Mouse (Mus musculus) small intestine, adult 2 months (tissue): ENCODE measurements around the gene Psg17. TPM values are rescaled to one million over a fixed set of nuclear protein-coding genes. Genes with fewer than 3 reads are reported as not detected.
"Not testable (repeated sequence)": the region's sequence is repeated elsewhere in the genome, so short reads cannot be mapped to it uniquely, and the experiment has no call there.

Experiments
- H3K27ac ChIP-seq: fragments of 200-500 bp; 2 replicates; pipeline ENCODE4 v1.5.1; 2012; ENCODE audit warnings: low read depth, low read length, control low read depth, inconsistent platforms; ENCODE audit not compliant: insufficient read depth
- H3K27me3 ChIP-seq: fragments of 200-500 bp; 2 replicates; pipeline ENCODE4 v1.6.1; 2012; ENCODE audit warnings: mild to moderate bottlenecking, moderate library complexity, low read length, inconsistent platforms; ENCODE audit not compliant: control insufficient read depth, insufficient read depth
- H3K36me3 ChIP-seq: fragments of 200-500 bp; 2 replicates; pipeline ENCODE4 v1.6.1; 2012; ENCODE audit warnings: mild to moderate bottlenecking, low read length, control low read depth, inconsistent platforms; ENCODE audit not compliant: control insufficient read depth, insufficient read depth
- H3K4me1 ChIP-seq: fragments of 200-500 bp; 2 replicates; pipeline ENCODE4 v1.6.1; 2012; ENCODE audit warnings: low read length, inconsistent platforms, mixed read lengths; ENCODE audit not compliant: control insufficient read depth, insufficient read depth, insufficient read length
- H3K4me3 ChIP-seq: fragments of 200-500 bp; 2 replicates; pipeline ENCODE4 v1.5.1; 2012; ENCODE audit warnings: low read depth, mild to moderate bottlenecking, control low read depth, inconsistent platforms, low read length, moderate library complexity
- CTCF ChIP-seq: fragments of 200-500 bp; IDR thresholded peaks from 2 replicates; pipeline ENCODE4 v1.5.1; 2012; ENCODE audit warnings: low read depth, mild to moderate bottlenecking, control low read depth, inconsistent platforms, low read length, moderate library complexity, mixed read lengths; ENCODE audit not compliant: insufficient replicate concordance, insufficient read length; ENCODE audit errors: extremely low read depth
- POLR2A ChIP-seq: fragments of 200-500 bp; IDR thresholded peaks from 2 replicates; pipeline ENCODE4 v1.6.1; 2012; ENCODE audit warnings: low read depth, mild to moderate bottlenecking, control low read depth, inconsistent platforms, low read length, moderate library complexity
- WGBS: fragments of 180-500 bp; shearing (Covaris S2); methylation state at CpG from one replicate; pipeline ENCODE4 v1.1.7; 2018; 5-methylcytosine and 5-hydroxymethylcytosine counted together
- polyA plus RNA-seq: library from polyadenylated mRNA; depleted of rRNA; stranded (reverse); fragments of >200 nt; gene quantifications from 2 replicates; pipeline ENCODE4 v1.2.3, GENCODE M21; 2012; rRNA removed

Psg17 gene
- polyA plus RNA-seq, 1 experiment = not detected

DNA sequence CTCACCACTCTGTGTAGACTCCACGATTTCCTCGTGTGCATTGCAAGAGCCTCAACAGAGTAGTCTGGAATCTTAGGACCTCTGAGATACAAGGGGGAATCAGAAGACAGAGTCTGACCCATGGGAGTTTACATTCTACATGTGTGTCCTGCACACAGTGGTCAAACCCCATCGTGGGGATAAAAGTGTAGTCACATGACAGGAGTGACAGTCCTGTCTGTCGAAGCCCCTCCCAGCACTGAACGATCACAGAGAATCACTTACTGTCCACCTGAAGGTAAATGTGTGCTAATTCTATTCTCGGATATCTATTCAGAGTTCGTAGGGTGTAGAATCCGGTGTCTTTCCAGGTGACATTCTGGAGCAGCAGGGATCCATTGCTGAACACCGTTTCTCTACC, 3.1 kb downstream of the Psg17 start:
- Histone ChIP-seq H3K36me3 (no peaks in the 10 kb centered on the region), H3K27ac (no peak overlapping the region), H3K4me3 (no peak overlapping the region), H3K27me3 (no peaks in the 10 kb centered on the region), H3K4me1 (no peaks in the 10 kb centered on the region)
- WGBS = 36% methylated on average over 9 of the region's 9 CpGs
- no peak for TF ChIP-seq CTCF
- TF ChIP-seq POLR2A = no peak

DNA sequence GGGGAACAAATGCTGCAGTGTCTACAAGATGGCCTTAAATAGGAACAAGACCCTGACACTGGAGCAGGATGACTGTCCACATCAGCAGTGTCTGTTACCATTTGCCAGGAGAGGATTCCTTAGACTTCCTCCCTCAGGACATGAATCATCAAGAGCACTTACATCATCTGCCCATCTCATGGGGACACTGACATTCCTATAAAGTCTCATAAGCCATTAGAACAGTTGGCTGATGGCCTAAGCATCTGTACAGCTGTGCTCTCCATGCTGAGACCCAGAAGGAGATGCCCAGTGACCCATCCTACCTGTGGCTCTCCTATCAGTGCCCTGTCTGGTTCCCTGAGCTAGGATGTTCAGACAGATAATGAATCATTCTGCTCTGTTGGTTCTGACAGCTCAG, 17.9 kb downstream of the Psg17 start:
- Histone ChIP-seq H3K27me3 (no peaks in the 10 kb centered on the region), H3K27ac (no peak overlapping the region)
- TF ChIP-seq CTCF = no peak
- TF ChIP-seq POLR2A = no peak

DNA sequence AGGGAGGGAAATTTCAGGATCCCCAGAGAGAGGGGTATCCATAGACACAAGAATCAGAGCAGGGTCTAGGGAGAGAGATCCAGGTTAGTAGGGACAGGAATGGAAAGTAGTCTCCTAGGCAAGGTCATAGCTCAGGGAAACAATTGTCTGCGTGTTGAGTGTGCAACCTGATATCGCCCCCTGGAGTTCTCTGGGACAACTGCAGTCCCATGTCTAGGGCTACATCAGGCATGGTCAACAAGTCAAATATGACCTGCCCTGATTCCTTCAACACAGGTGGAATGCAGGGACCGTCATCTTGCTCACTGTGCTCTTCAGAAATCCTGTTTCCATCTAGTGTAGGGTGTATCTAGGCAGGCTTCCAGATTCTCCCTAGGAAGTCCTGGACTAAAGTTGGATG, 22.3 kb downstream of the Psg17 start:
- no peaks in the 10 kb centered on the region for H3K4me1 ChIP-seq
- WGBS = 39% methylated on average over 3 of the region's 3 CpGs
- no peaks in the 10 kb centered on the region for H3K36me3 ChIP-seq
- no peak overlapping the region for H3K4me3 ChIP-seq
- H3K27me3 ChIP-seq = no peaks in the 10 kb centered on the region
- TF ChIP-seq CTCF = peak; percentile 28; the same call in 1 of the 2 replicates
- no peak for TF ChIP-seq POLR2A
- H3K27ac ChIP-seq = no peak overlapping the region

More for the DNA sequence above, 17.9 kb downstream of the Psg17 start:
- H3K4me1 ChIP-seq = no peaks in the 10 kb centered on the region
- H3K36me3 ChIP-seq = no peaks in the 10 kb centered on the region
- no peak overlapping the region for H3K4me3 ChIP-seq

DNA sequence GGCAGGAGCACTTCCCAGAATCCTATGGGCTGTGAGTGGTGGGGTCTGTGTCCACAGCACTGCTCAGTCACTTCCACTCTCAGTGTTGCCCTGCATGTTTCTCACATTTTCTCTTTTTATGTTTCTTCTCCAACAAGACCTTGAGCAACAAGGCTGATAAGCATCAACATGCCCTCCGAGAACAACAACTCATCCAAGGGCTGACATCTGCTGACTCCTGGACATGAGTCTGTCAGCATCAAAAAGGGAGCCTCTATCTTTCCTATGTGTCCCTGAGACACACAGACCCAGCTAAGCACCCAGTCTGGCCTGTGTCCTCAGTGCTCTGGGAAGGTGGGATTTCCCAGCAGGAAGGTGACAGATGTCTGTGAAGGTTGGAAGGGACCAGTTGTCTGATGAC, 23.0 kb downstream of the Psg17 start, which contains the start of gene Psg19:
Gene Psg19, minus strand, starts transcription at position 101 of the 400 bp plus-strand sequence.
- Histone ChIP-seq H3K4me1 (no peaks in the 10 kb centered on the region), H3K27ac (no peak within 1 kb of the TSS), H3K36me3 (no peaks in the 10 kb centered on the region), H3K27me3 (no peaks in the 10 kb centered on the region), H3K4me3 (no peak within 1 kb of the TSS)
- WGBS = 85% methylated on average over 1 of the region's 1 CpGs
- no peak for TF ChIP-seq CTCF

DNA sequence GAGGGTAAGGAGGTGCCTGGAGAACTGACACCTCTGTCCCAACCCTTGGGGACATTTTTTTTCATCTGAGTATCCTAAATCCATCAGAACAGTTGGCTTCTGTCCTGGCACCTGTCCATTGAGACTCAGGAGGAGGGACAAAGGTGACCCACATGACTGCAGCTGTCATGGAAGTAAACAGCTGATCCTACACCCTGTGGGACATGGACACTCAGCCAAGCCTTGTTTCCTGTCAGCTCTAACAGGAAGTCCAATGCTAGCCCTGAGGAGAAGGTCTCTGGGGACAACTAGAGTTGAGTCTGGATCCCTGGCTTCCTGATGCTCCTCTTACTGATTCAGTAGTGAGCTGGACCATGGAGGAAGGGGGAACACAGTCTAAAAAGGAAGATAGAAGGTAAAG, 30.7 kb downstream of the Psg17 start:
- H3K27me3 ChIP-seq, H3K4me1 ChIP-seq, H3K4me3 ChIP-seq, H3K36me3 ChIP-seq, H3K27ac ChIP-seq: not testable (repeated sequence)

DNA sequence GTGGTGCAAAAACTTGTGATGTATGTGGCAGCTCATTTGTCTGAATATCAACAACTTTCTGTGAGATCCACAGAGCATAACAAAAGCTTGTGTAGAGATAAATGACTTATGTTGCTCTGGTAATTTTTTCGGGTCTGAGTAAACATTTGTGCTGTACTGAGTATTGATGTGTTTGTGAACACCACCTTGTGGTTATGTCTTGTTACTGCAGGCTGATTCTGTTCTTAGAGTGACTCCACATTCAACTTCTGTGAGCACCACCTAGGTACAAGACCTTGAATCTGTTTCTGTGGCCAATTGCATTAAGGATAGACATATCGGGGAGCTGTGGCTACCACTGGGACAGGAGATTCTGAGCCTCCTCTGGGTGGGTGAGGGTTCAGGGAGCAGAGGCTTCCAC, 40.1 kb downstream of the Psg17 start:
- not testable (repeated sequence) for H3K36me3 ChIP-seq, H3K4me3 ChIP-seq, H3K27me3 ChIP-seq, H3K27ac ChIP-seq, H3K4me1 ChIP-seq
- WGBS = 28% methylated on average over 2 of the region's 2 CpGs

DNA sequence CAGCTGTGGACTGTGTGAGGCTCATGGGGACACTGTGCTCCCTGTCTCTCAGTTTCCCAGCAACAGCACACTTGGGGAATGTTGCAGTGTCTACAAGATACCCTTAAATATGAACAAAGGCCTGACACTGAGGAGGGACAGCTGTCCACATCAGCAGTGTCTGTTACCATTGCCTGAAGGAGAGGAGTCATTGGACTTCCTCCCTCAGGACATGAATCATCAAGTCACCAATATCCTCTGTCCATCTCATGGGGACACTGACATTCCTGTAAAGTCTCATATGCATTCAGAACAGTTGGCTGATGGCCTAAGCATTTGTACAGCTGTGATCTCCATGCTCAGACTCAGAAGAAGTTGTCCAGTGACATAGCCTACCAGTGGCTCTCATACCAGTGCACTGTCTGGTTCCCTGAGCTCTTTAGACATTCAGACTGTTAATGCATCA, 42.0 kb downstream of the Psg17 start:
- H3K27me3 ChIP-seq = no peaks in the 10 kb centered on the region
- H3K4me1 ChIP-seq = no peaks in the 10 kb centered on the region
- no peak overlapping the region for H3K27ac ChIP-seq
- H3K36me3 ChIP-seq = no peaks in the 10 kb centered on the region
- no peak for TF ChIP-seq POLR2A
- TF ChIP-seq CTCF = no peak
- H3K4me3 ChIP-seq = no peak overlapping the region

Other genes starting within 250 kb of the Psg17 start
- gene Psg23, start 205.1 kb downstream of the Psg17 start, polyA plus RNA-seq = not detected in 2 replicates
- not detected in 2 replicates for gene Psg21, start 164.9 kb downstream of the Psg17 start, polyA plus RNA-seq
- not detected in 2 replicates for gene Psg20, start 135.4 kb downstream of the Psg17 start, polyA plus RNA-seq
- 0.05 TPM in 1 of 2 replicates, not detected in the other for gene Psg22, start 103.5 kb downstream of the Psg17 start, polyA plus RNA-seq
- gene Psg19, start 23.1 kb downstream of the Psg17 start, polyA plus RNA-seq = 0.08 TPM in 1 of 2 replicates, not detected in the other
- 1.9 and 2.2 TPM in 2 replicates for gene Mill2, start 18.4 kb upstream of the Psg17 start, polyA plus RNA-seq
- 268 and 499 TPM in 2 replicates for gene Pglyrp1, start 49.7 kb upstream of the Psg17 start, polyA plus RNA-seq
- gene Ccdc61, start 88.8 kb upstream of the Psg17 start, polyA plus RNA-seq = 11.1 and 21.4 TPM in 2 replicates
- 0.41 and 0.55 TPM in 2 replicates for gene Nova2, start 104.3 kb upstream of the Psg17 start, polyA plus RNA-seq
- not detected in 2 replicates for gene Nanos2, start 165.8 kb upstream of the Psg17 start, polyA plus RNA-seq
- gene Mypop, start 169.6 kb upstream of the Psg17 start, polyA plus RNA-seq = 1.9 and 2.3 TPM in 2 replicates
- gene Irf2bp1, start 182.4 kb upstream of the Psg17 start, polyA plus RNA-seq = 17.0 and 25.8 TPM in 2 replicates
- gene Foxa3, start 201.9 kb upstream of the Psg17 start, polyA plus RNA-seq = 17.8 and 19.9 TPM in 2 replicates
- 50.4 and 71.8 TPM in 2 replicates for gene Sympk, start 202.8 kb upstream of the Psg17 start, polyA plus RNA-seq
- not detected in 2 replicates for gene Rsph6a, start 233.1 kb upstream of the Psg17 start, polyA plus RNA-seq